ENCODE assay signal across 8 mouse cellular contexts in the genomic region with DNA sequence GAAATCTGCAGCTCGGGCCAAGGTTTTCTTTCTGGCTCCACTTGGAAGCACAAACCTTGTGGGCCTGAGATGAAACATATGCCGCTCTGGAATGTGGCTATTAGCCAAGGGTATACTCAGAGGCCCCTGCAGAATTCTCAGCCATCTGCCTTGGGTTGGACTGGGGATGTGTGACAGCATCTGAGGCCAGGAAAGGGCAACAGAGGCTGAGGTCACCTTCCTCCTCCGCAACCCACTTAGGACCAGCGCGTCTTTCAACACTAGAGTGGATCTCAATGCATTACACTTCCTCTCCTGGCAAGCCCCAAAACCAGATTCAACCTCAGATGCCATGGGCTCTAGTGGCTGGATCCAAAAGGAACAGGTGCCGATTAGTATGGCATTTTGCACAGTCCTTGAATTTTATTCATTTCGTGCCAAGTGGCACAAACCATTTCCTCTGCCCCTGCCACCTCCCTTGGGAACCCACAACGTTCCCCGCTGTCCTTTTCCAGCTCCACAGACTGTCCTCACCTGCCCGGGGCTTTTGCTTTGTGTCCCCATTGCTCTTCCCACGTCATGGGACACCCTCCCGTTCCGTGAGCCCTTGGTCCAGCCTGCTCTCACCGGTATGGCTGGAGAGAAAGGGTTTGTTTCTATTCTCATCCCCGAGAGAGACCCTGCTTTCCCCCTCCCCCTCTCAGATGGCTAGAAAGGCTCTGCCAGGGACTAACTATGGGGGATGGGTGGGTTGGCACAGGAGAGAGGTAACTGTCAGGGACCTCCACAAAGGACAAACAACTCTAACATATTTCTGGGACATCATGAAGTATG.
DNase-seq lines count a peak whose midpoint lies in the region; ATAC-seq and TF ChIP-seq lines count a peak whose summit lies in the region.

No protein-coding gene starts in this region.

- no peak overlapping the region for H3K4me2 ChIP-seq in kidney, postnatal 0 days (ENCODE audit: low read length)
- H3K4me2 ChIP-seq in heart, embryonic 14.5 days (ENCODE audit: low read length) = peak overlapping the region; percentile 35; the same call in 1 of the 2 replicates
- no peak overlapping the region for H3K4me2 ChIP-seq in midbrain, embryonic 16.5 days (ENCODE audit: low read length)

- H3K27me3 ChIP-seq in kidney, postnatal 0 days (ENCODE audit: insufficient read depth, low read length) = no peaks in the 10 kb centered on the region
- no peaks in the 10 kb centered on the region for H3K27me3 ChIP-seq in heart, embryonic 14.5 days (ENCODE audit: control insufficient read depth, insufficient read depth, low read length)
- peaks cover 6% of the 10 kb centered on the region for H3K27me3 ChIP-seq in midbrain, embryonic 16.5 days (ENCODE audit: control insufficient read depth, insufficient read depth, low read depth, low read length)

- no peak overlapping the region for H3K9ac ChIP-seq in kidney, postnatal 0 days (ENCODE audit: low read depth, low read length)
- no peak overlapping the region for H3K9ac ChIP-seq in heart, embryonic 14.5 days (ENCODE audit: low read length)
- no peak overlapping the region for H3K9ac ChIP-seq in midbrain, embryonic 16.5 days (ENCODE audit: low read depth, low read length)

- H3K36me3 ChIP-seq in kidney, postnatal 0 days (ENCODE audit: insufficient read depth, low read length) = no peaks in the 10 kb centered on the region
- H3K36me3 ChIP-seq in heart, embryonic 14.5 days (ENCODE audit: control insufficient read depth, insufficient read depth, low read length) = no peaks in the 10 kb centered on the region
- no peaks in the 10 kb centered on the region for H3K36me3 ChIP-seq in midbrain, embryonic 16.5 days (ENCODE audit: control insufficient read depth, insufficient read depth, low read length)

- H3K4me3 ChIP-seq in kidney, postnatal 0 days (replicated peaks; ENCODE audit: low read depth, low read length) = no peak overlapping the region
- no peak overlapping the region for H3K4me3 ChIP-seq in heart, embryonic 14.5 days (ENCODE audit: control insufficient read depth in 1 of 2, insufficient read depth in 1 of 2, low read depth in 1 of 2, low read length in 2 of 2)
- no peak overlapping the region for H3K4me3 ChIP-seq in midbrain, embryonic 16.5 days (ENCODE audit: low read depth, low read length)

- peak; percentile 55; the same call in 1 of the 2 replicates for ATAC-seq in kidney, postnatal 0 days (replicated peaks; ENCODE audit: low FRiP score, low read depth)
- ATAC-seq in heart, embryonic 14.5 days (ENCODE audit: insufficient number of reproducible peaks, insufficient read depth, low FRiP score, low read depth) = peak; percentile 85
- peak; percentile 16; the same call in 1 of the 2 replicates for ATAC-seq in midbrain, embryonic 16.5 days

- peaks cover 20% of the 10 kb centered on the region for H3K4me1 ChIP-seq in kidney, postnatal 0 days (replicated peaks; ENCODE audit: insufficient read depth, low read length)
- peaks cover 62 to 75% of the 10 kb centered on the region in 2 experiments for H3K4me1 ChIP-seq in heart, embryonic 14.5 days (ENCODE audit: control insufficient read depth in 2 of 2, insufficient read depth in 2 of 2, low read length in 2 of 2)
- H3K4me1 ChIP-seq in midbrain, embryonic 16.5 days (ENCODE audit: control insufficient read depth, insufficient read depth, low read length) = peaks cover 20% of the 10 kb centered on the region

- 45% methylated on average over 15 of the region's 15 CpGs for WGBS in kidney, postnatal 0 days
- 20% methylated on average over 15 of the region's 15 CpGs for WGBS in heart, embryonic 14.5 days
- 57% methylated on average over 15 of the region's 15 CpGs for WGBS in midbrain, embryonic 16.5 days

- no peak for TF ChIP-seq CTCF in kidney, postnatal 0 days (IDR thresholded peaks at IDR 0.05; ENCODE audit: low read depth)

- no peak overlapping the region for H3K27ac ChIP-seq in kidney, postnatal 0 days
- H3K27ac ChIP-seq in heart, embryonic 14.5 days (replicated peaks in 1 of 2; ENCODE audit: control insufficient read depth in 1 of 2, insufficient read depth in 1 of 2, low read depth in 2 of 2, low read length in 2 of 2) = peak overlapping the region; percentile 59 to 81
- no peak overlapping the region for H3K27ac ChIP-seq in midbrain, embryonic 16.5 days (ENCODE audit: low read length)

- DNase-seq in kidney, postnatal 0 days (ENCODE audit: low spot score) = peak; percentile 76
- DNase-seq in kidney, adult 9 months = no peak
- peak; percentile 90 for DNase-seq in cerebellum, adult 8-10 months
- no peak for DNase-seq in left cerebral cortex, postnatal 25 days (ENCODE audit: low spot score in 2 of 2)
- DNase-seq in right cerebral cortex, adult 2 months (ENCODE audit: low spot score in 2 of 2) = no peak
- DNase-seq in urinary bladder, adult 18-20 months (ENCODE audit: low spot score in 2 of 2) = no peak

- no peaks in the 10 kb centered on the region for H3K9me3 ChIP-seq in kidney, postnatal 0 days (replicated peaks; ENCODE audit: low read length)
- H3K9me3 ChIP-seq in heart, embryonic 14.5 days (ENCODE audit: control insufficient read depth, low read length) = no peaks in the 10 kb centered on the region
- no peaks in the 10 kb centered on the region for H3K9me3 ChIP-seq in midbrain, embryonic 16.5 days (replicated peaks; ENCODE audit: control insufficient read depth, low read length, poor library complexity, severe bottlenecking)

- intact Hi-C loops in left cerebral cortex, postnatal 25 days (cut with DNase I) = no loop called here

Comparison
In these comparisons a context has a peak if more than half of its experiments do, and no peak if none do; other contexts are left out.
1. DNase-seq: peak in kidney, postnatal 0 days (single experiment) and cerebellum, adult 8-10 months (single experiment); none in kidney, adult 9 months (single experiment), left cerebral cortex, postnatal 25 days (0 of 2), right cerebral cortex, adult 2 months (0 of 2) and urinary bladder, adult 18-20 months (0 of 2).
2. ATAC-seq: peak in every context shown above with its lines; median percentile 85 in heart, embryonic 14.5 days; 55 in kidney, postnatal 0 days; 16 in midbrain, embryonic 16.5 days.
3. H3K27ac ChIP-seq: peak in heart, embryonic 14.5 days (2 of 2); none in kidney, postnatal 0 days (single experiment) and midbrain, embryonic 16.5 days (single experiment).